In genomic region chr4:24496953-24497319, GRCm38 (mm10) we compare ENCODE assay signal across 8 mouse cellular contexts. TPM values are rescaled to one million over a fixed set of nuclear protein-coding genes. Genes with fewer than 3 reads are reported as not detected.
DNase-seq lines count a peak whose midpoint lies in the region; ATAC-seq and TF ChIP-seq lines count a peak whose summit lies in the region.

No protein-coding gene starts in this region.

- H3K36me3 ChIP-seq in heart, embryonic 12.5 days, result 0 out of 2 replicates have a peak, but pooled peaks cover 4% of the 10 kb centered on the region
- H3K36me3 ChIP-seq in ES-E14 (ENCODE audit: control insufficient read depth, insufficient read depth, low read length, poor library complexity, severe bottlenecking), result peaks cover 5% of the 10 kb centered on the region; the same call in 1 of the 2 replicates
- H3K36me3 ChIP-seq in forebrain, embryonic 16.5 days (ENCODE audit: control insufficient read depth, insufficient read depth), result no peaks in the 10 kb centered on the region

- WGBS in heart, embryonic 12.5 days, result under 1% methylated on average over 7 of the region's 7 CpGs
- 0% methylated on average over 7 of the region's 7 CpGs for WGBS in forebrain, embryonic 16.5 days

- peaks cover 2% of the 10 kb centered on the region; the same call in 1 of the 2 replicates for H3K9me3 ChIP-seq in heart, embryonic 12.5 days (replicated peaks)
- no peaks in the 10 kb centered on the region for H3K9me3 ChIP-seq in ES-E14 (ENCODE audit: control insufficient read depth, insufficient read depth, low read depth, low read length)
- H3K9me3 ChIP-seq in forebrain, embryonic 16.5 days (ENCODE audit: control insufficient read depth, low read length), result no peaks in the 10 kb centered on the region

- peak overlapping the region; percentile 89 for H3K9ac ChIP-seq in heart, embryonic 12.5 days
- H3K9ac ChIP-seq in ES-E14 (ENCODE audit: insufficient read depth, low read depth, low read length, poor library complexity, severe bottlenecking), result peak overlapping the region; percentile 98
- H3K9ac ChIP-seq in forebrain, embryonic 16.5 days (replicated peaks; ENCODE audit: low read depth, low read length), result peak overlapping the region; percentile 98

- H3K4me1 ChIP-seq in heart, embryonic 12.5 days (replicated peaks), result 0 out of 2 replicates have a peak, but pooled peaks cover 3% of the 10 kb centered on the region
- H3K4me1 ChIP-seq in ES-E14 (ENCODE audit: control insufficient read depth in 2 of 2, insufficient read depth in 2 of 2, low read length in 2 of 2, poor library complexity in 1 of 2), result no peaks in the 10 kb centered on the region; a peak in 1 of 4 replicates
- H3K4me1 ChIP-seq in forebrain, embryonic 16.5 days (replicated peaks; ENCODE audit: control insufficient read depth, insufficient read depth, low read length), result peaks cover 7% of the 10 kb centered on the region; the same call in 1 of the 2 replicates

- DNase-seq in heart, adult 11 months, result no peak
- no peak for DNase-seq in ES-E14 (ENCODE audit: low read depth, low spot score)
- DNase-seq in spleen, postnatal 14 days (ENCODE audit: low spot score in 2 of 2), result no peak
- no peak for DNase-seq in natural killer cell, adult 2 months (ENCODE audit: low spot score in 2 of 2)
- DNase-seq in yolk sac, embryonic 10.5 days (ENCODE audit: low spot score), result no peak

- peak overlapping the region; percentile 71 for H3K4me2 ChIP-seq in heart, embryonic 12.5 days
- peak overlapping the region; percentile 66 for H3K4me2 ChIP-seq in forebrain, embryonic 16.5 days (ENCODE audit: low read length)

- no peak for ATAC-seq in heart, embryonic 12.5 days (ENCODE audit: insufficient number of reproducible peaks, low FRiP score)
- no peak for ATAC-seq in forebrain, embryonic 16.5 days
- peak; percentile 32 for ATAC-seq in megakaryocyte progenitor cell, adult 5-6 weeks (replicated peaks; ENCODE audit: poor library complexity)

- no peaks in the 10 kb centered on the region for H3K27me3 ChIP-seq in heart, embryonic 12.5 days (replicated peaks)
- no peaks in the 10 kb centered on the region for H3K27me3 ChIP-seq in forebrain, embryonic 16.5 days (replicated peaks; ENCODE audit: control insufficient read depth, insufficient read depth, low read length)

- peak overlapping the region; percentile 50; the same call in 1 of the 2 replicates for H3K27ac ChIP-seq in heart, embryonic 12.5 days (ENCODE audit: poor library complexity, severe bottlenecking)
- peak overlapping the region; percentile 77 for H3K27ac ChIP-seq in ES-E14 (ENCODE audit: insufficient read depth, low read depth, low read length, poor library complexity, severe bottlenecking)
- no peak overlapping the region; the same call in 1 of the 2 replicates for H3K27ac ChIP-seq in forebrain, embryonic 16.5 days (ENCODE audit: low read length)

- H3K4me3 ChIP-seq in heart, embryonic 12.5 days, result peak overlapping the region; percentile 79
- peak overlapping the region; percentile 78 to 93 for H3K4me3 ChIP-seq in ES-E14 (ENCODE audit: insufficient read depth in 1 of 2, low read depth in 1 of 2, low read length in 2 of 2, poor library complexity in 1 of 2, severe bottlenecking in 1 of 2)
- H3K4me3 ChIP-seq in forebrain, embryonic 16.5 days (replicated peaks; ENCODE audit: low read length), result peak overlapping the region; percentile 99

- in situ Hi-C loops in ES-E14 (cut with MboI; ENCODE audit: low sequenced_read_pairs in 2 of 2, unreplicated experiment in 2 of 2), result no loop called here

TF ChIP-seq in ES-E14, 5 proteins besides CTCF, POLR2A, EP300 and RAD21:
- TF ChIP-seq MAFK (IDR thresholded peaks at IDR 0.05; ENCODE audit: insufficient read depth, low read depth, low read length) (no peak), ZNF384 (IDR thresholded peaks at IDR 0.05; ENCODE audit: low read depth, low read length) (no peak), HCFC1 (IDR thresholded peaks at IDR 0.05; ENCODE audit: borderline replicate concordance, insufficient read depth, low read length) (no peak), ZC3H11A (IDR thresholded peaks at IDR 0.05; ENCODE audit: borderline replicate concordance, low read depth, low read length) (no peak), CHD2 (IDR thresholded peaks at IDR 0.05; ENCODE audit: low read depth, low read length) (no peak)

RNA-seq across cellular contexts. Expression of gene Mms22l, which starts 0.7 kb away (rescaled TPM):
- polyA plus RNA-seq in heart, embryonic 12.5 days (2016; fragmentation: Nextera tagmentation; extraction: Ambion mirVana), result 25.1 and 27.8 TPM in 2 replicates
- 59.2 and 63.1 TPM in 2 replicates for total RNA-seq in ES-E14 (2012; rRNA removed)
- 17.4 and 22.0 TPM in 2 replicates for polyA plus RNA-seq in forebrain, embryonic 16.5 days (2015; fragmentation: Nextera tagmentation; extraction: Ambion mirVana)
- 59.5 and 70.3 TPM in 2 replicates for total RNA-seq in megakaryocyte progenitor cell, adult 5-6 weeks (2015)
- total RNA-seq in megakaryocyte progenitor cell, adult 5-6 weeks (2017), result 42.9 and 46.4 TPM in 2 replicates
